Mouse (Mus musculus) liver, postnatal 0 days (tissue): ENCODE data around the gene Tor1b.

Source experiments
- CTCF ChIP-seq: sonication (generic); IDR thresholded peaks from 2 replicates; pipeline ENCODE4 v1.5.1; 2016; ENCODE audit warnings: antibody characterized with exemption, low read depth
- EP300 ChIP-seq: IDR thresholded peaks from 2 replicates; pipeline ENCODE4 v1.6.1; 2016; ENCODE audit warnings: antibody characterized with exemption, low read depth, mild to moderate bottlenecking

- TF ChIP-seq CTCF (no peak), EP300 (no peak)
Observed at GRCm38 (mm10) chr2:30918780-30919329, 33.9 kb upstream of the Tor1b start.
